Mouse (Mus musculus) kidney, embryonic 16.5 days (tissue): ENCODE data around the gene Gtpbp3. TPM values are rescaled to one million over a fixed set of nuclear protein-coding genes. Genes with fewer than 3 reads are reported as not detected.
A peak's percentile ranks its signal among the peaks of the same experiment; 100 is the strongest.

Experiments
- ATAC-seq: fragments of 200-750 bp; cut with Nextera tagmentation; 2 replicates; pipeline ENCODE4 v1.8.0; 2017; ENCODE audit warnings: moderate TSS enrichment; ENCODE audit not compliant: low FRiP score, low TSS enrichment
- H3K27ac ChIP-seq: fragments of 300-500 bp; sonication (generic); 2 replicates; pipeline ENCODE4 v1.5.1; 2014; ENCODE audit warnings: low read length
- H3K27me3 ChIP-seq: fragments of 300-500 bp; sonication (generic); 2 replicates; pipeline ENCODE4 v1.6.1; 2014; ENCODE audit warnings: low read length, control low read depth, mixed read lengths; ENCODE audit not compliant: insufficient read depth
- H3K36me3 ChIP-seq: fragments of 300-500 bp; sonication (generic); 2 replicates; pipeline ENCODE4 v1.6.1; 2014; ENCODE audit warnings: low read length, control low read depth, mixed read lengths; ENCODE audit not compliant: insufficient read depth
- H3K4me1 ChIP-seq: fragments of 300-500 bp; sonication (generic); 2 replicates; pipeline ENCODE4 v1.6.1; 2014; ENCODE audit warnings: low read length, control low read depth, mixed read lengths; ENCODE audit not compliant: insufficient read depth
- H3K4me2 ChIP-seq: fragments of 300-500 bp; sonication (generic); replicated peaks from 2 replicates; pipeline ENCODE4 v1.6.1; 2014; ENCODE audit warnings: low read depth, low read length
- H3K4me3 ChIP-seq: fragments of 300-500 bp; sonication (generic); 2 replicates; pipeline ENCODE4 v1.5.1; 2014; ENCODE audit warnings: mild to moderate bottlenecking, low read length
- H3K9ac ChIP-seq: fragments of 300-500 bp; sonication (generic); replicated peaks from 2 replicates; pipeline ENCODE4 v1.6.1; 2014; ENCODE audit warnings: low read length
- H3K9me3 ChIP-seq: fragments of 300-500 bp; sonication (generic); 2 replicates; pipeline ENCODE4 v1.6.1; 2016; ENCODE audit warnings: low read length, control low read depth
- WGBS: fragments of 180-500 bp; shearing (Covaris S2); extraction: QIAGEN DNeasy Blood & Tissue Kit; methylation state at CpG from one replicate; pipeline ENCODE4 v1.1.7; 2014; 5-methylcytosine and 5-hydroxymethylcytosine counted together
- polyA plus RNA-seq: library from polyadenylated mRNA; unstranded; fragments of >200 nt; fragmentation: Nextera tagmentation; extraction: Ambion mirVana; gene quantifications from 2 replicates; pipeline ENCODE4 v1.2.1, GENCODE M21; 2015

Gene Gtpbp3
- polyA plus RNA-seq, 1 experiment from 2014 or later, result 22.2 TPM

DNA sequence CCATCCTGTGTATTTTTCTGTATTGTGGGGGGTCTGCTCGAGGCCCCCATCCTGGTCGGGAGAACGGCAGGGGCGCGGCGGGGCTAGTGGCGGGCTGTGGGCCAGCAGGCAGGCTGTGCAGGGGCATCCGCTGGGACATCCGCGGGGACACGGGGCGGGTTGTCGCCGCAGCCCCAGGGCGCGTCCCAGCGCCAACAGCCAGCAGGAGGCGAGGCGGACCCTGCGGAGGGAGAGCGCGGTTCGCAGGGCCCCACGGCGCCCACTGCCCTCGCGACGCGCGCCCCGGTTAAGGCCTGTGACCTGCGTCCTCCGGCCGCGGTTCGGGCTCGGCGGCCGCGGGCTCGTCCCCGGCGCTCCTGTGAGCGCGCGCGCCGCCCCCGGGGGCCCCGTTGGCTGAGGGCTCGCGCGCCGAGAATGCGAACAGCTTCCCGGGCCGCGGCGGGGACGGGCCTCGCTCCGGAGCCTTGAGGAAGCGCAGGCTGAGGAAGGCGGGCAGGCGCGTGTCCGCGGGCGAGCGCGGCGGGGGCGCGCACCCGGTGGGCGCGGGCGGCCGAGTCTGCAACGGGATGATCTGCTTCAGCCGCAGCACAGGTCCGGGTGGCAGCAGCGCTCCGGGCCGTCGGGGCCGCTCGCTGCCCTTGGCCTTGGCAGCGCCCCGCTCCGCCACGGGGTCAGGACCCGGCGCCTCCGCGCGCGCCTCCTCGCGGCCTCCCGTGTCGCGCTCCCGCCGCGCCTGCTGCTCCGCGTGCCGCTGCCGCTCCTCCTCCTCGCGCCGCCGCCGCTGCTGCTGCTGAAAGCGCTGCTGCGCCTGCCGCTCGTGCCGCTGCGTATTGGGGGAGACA, 11.6 kb upstream of the Gtpbp3 start:
- Histone ChIP-seq H3K4me3 (peak overlapping the region; percentile 64), H3K4me1 (peaks cover 20% of the 10 kb centered on the region), H3K27ac (peak overlapping the region; percentile 71), H3K27me3 (peaks cover 2% of the 10 kb centered on the region; the same call in 1 of the 2 replicates), H3K36me3 (peaks cover 24% of the 10 kb centered on the region), H3K9ac (peak overlapping the region; percentile 74), H3K9me3 (no peaks in the 10 kb centered on the region), H3K4me2 (peak overlapping the region; percentile 72)
- ATAC-seq, result peak; percentile 72
- WGBS, result under 1% methylated on average over 101 of the region's 121 CpGs

DNA sequence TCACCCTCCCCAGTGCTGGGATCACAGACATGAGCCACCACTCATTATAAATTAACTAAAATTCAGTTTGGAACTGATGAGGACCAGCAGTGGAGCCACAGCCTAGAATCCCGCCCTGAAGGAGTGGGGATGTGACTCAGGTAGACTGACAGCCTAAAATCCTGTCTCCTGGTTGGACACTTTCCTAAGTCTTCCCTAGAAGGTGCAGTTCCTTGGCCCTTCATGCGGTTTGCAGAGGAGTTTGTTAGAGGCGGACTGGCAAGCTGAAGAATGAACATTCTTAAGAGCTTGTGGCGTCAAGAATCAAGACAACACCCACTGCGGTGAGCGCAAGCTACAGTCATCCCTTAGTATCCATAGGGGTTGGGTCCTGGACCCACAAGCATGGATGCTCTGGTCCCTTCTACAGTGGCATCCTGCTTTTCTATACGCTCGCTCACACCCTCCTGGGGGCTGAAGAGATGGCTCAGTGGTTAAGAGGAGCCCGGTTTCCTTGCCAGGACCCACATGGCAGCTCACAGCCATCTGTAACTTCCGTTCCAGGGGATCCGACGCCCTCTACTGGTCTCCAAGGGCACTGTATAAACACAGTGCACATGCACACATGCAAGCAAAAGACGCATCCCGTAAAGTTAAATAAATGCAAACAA, 10.6 kb upstream of the Gtpbp3 start:
- 51% methylated on average over 14 of the region's 14 CpGs for whole genome bisulfite sequencing
- peaks cover 20% of the 10 kb centered on the region for H3K4me1 ChIP-seq
- H3K27me3 ChIP-seq, result peaks cover 2% of the 10 kb centered on the region; the same call in 1 of the 2 replicates
- H3K9ac ChIP-seq, result peak overlapping the region; percentile 74; the same call in 1 of the 2 replicates
- peaks cover 18% of the 10 kb centered on the region for H3K36me3 ChIP-seq
- no peaks in the 10 kb centered on the region for H3K9me3 ChIP-seq
- no peak for ATAC-seq
- H3K4me3 ChIP-seq, result peak overlapping the region; percentile 64
- H3K27ac ChIP-seq, result no peak overlapping the region
- H3K4me2 ChIP-seq, result peak overlapping the region; percentile 72

DNA sequence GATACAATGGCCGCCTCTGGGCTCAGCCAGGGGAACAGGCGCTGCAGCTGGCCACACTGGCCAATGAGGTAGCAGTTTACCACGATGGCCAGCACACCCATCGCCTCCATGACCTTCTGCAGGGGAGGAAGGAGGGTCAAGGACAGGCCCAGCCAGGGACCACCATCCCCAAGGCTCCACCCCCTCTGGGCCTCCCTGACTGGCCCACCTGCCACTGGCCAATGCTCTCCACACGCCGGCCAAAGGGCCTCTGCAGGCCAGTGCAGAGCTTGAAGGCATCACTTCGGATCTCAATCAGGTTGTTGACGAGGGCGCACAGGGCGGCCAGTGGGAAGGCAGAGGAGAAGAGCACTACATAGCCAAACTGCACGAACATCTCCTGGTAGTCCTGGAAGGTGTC, 9.0 kb upstream of the Gtpbp3 start:
- Histone ChIP-seq H3K9ac (no peak overlapping the region), H3K4me3 (no peak overlapping the region), H3K27ac (no peak overlapping the region), H3K9me3 (no peaks in the 10 kb centered on the region), H3K36me3 (peaks cover 10% of the 10 kb centered on the region), H3K27me3 (peaks cover 2% of the 10 kb centered on the region; the same call in 1 of the 2 replicates), H3K4me2 (no peak overlapping the region), H3K4me1 (peaks cover 20% of the 10 kb centered on the region)
- 96% methylated on average over 11 of the region's 11 CpGs for WGBS
- no peak for ATAC-seq

DNA sequence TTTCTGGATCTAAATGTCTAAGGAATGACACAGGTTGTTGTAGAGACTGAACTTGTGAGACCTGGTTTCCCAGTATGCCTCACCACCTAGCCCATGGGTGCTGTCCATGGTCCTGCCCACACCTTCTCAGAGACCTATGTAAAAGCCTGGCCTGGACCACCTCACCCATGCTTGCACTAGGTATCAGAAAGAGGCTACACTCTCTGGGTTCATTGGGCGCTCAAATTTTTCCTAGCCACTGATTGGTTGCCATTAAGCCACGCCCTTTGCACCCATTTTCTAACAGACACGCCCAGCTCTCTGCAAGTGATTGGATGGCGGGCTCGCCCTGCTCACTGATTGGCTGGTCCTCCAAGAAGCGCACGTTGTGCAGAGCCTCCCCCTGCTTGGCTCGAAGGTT, 4.0 kb upstream of the Gtpbp3 start:
- H3K4me3 ChIP-seq, result no peak overlapping the region
- ATAC-seq, result no peak
- H3K4me2 ChIP-seq, result no peak overlapping the region
- WGBS, result 54% methylated on average over 8 of the region's 8 CpGs
- H3K27me3 ChIP-seq, result no peaks in the 10 kb centered on the region
- H3K9me3 ChIP-seq, result no peaks in the 10 kb centered on the region
- 0 out of 2 replicates have a peak, but pooled peaks cover 2% of the 10 kb centered on the region for H3K36me3 ChIP-seq
- peaks cover 13% of the 10 kb centered on the region for H3K4me1 ChIP-seq
- H3K9ac ChIP-seq, result no peak overlapping the region
- no peak overlapping the region for H3K27ac ChIP-seq

DNA sequence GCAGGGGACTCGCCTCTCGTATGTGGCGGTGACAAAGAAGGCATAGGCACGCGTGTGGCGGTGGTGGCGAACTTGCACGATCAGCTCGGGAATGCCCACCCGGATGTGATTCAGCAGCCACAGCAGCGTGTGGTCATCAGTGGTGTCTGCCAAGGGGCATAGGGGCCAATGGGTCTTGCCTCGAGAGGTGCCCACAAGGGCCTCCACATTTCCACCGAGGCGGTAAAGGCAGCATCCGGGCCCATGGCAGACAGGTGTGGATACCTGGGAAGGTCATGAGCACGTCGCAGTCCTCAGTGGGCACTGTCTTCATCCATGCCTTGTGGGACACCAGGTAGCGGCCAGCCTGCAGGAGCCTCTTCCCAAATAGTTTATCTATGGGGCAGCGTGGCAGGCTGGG, 3.2 kb upstream of the Gtpbp3 start:
- Histone ChIP-seq H3K27me3 (no peaks in the 10 kb centered on the region), H3K36me3 (0 out of 2 replicates have a peak, but pooled peaks cover 2% of the 10 kb centered on the region), H3K9ac (no peak overlapping the region), H3K4me1 (peaks cover 20% of the 10 kb centered on the region), H3K27ac (no peak overlapping the region), H3K4me3 (peak overlapping the region; percentile 78), H3K9me3 (no peaks in the 10 kb centered on the region), H3K4me2 (peak overlapping the region; percentile 86)
- WGBS, result 94% methylated on average over 19 of the region's 19 CpGs
- no peak for ATAC-seq

DNA sequence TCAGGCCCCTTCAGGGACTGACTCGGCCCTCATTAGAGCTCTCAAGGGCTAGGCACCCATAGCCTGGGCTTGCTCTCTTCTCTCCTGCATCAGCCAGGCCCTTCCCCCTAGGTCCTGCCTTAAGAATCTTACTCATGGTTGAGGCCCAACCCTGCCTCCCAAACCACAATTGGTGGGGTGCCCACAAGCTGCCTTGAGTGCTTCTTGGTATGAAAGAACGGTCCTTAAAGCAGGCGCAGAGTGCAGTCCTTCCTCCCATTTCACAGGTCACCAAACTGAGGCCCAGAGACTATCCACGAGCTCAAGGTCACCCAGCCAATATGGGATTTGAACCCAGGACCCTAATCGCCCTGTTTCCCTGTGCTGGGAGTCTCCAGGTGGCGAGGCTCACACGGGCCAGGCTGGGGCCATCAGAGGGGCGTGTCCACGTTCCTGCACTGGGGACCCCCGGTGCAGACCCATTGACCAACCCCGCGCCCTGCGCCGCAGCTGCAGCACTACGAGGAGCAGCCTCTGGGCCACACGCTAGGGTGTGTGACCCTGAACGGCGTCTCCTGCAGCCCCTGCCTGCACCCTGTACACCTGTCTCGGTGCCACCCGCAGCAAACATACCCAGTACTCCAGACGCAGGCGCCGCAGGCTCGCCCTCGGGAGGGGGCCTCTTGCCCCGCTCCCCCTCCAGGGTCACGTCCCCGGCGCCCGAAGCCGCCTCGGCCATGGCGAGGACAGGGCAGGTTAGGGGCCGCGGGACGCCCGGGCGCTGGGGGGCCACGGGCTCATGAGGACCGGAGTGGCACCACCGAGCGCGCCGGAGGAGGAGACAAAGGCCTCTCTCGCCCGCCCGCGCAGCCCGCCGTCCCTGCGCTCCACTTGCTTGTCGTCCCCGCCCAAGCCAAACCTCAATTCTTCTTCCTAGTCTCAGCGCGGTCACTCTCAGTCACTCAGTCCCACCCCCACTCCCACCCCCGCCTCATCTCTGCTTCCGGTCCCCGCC, 2.5 kb upstream of the Gtpbp3 start, which contains the start of gene Ano8:
Gene Ano8, minus strand, starts transcription at position 822 of the 994 bp plus-strand sequence.
- 6% methylated on average over 44 of the region's 58 CpGs for WGBS
- Histone ChIP-seq H3K27me3 (no peaks in the 10 kb centered on the region), H3K9me3 (no peaks in the 10 kb centered on the region), H3K36me3 (0 out of 2 replicates have a peak, but pooled peaks cover 2% of the 10 kb centered on the region), H3K4me2 (peak within 1 kb of the TSS; percentile 86), H3K27ac (peak within 1 kb of the TSS; percentile 74; the same call in 1 of the 2 replicates), H3K4me1 (peaks cover 22% of the 10 kb centered on the region), H3K4me3 (peak within 1 kb of the TSS; percentile 78), H3K9ac (peak within 1 kb of the TSS; percentile 91)
- ATAC-seq, result peak; percentile 52

DNA sequence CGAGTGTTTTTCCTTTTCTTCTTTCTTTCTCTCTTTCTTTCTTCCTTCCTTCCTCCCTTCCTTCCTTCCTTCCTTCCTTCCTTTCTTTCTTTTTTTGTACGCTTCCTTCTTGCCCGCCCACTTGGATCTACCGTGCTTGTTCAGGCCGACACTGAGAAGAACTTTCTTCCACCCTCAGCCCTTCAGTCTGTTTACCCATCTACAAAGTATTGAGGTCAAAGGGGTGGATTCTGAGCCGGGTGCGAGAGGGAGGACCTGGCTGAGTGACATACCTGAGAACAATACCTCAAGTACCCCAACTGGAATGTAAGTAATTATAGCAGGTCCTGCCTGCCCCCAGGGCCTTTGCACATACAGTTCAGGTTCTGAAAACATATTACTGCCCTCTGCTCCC, 1.8 kb upstream of the Gtpbp3 start:
- Histone ChIP-seq H3K27me3 (no peaks in the 10 kb centered on the region), H3K4me2 (peak overlapping the region; percentile 86), H3K36me3 (peaks cover 5% of the 10 kb centered on the region; the same call in 1 of the 2 replicates), H3K27ac (no peak overlapping the region), H3K9ac (peak overlapping the region; percentile 29; the same call in 1 of the 2 replicates), H3K4me1 (peaks cover 17% of the 10 kb centered on the region), H3K4me3 (peak overlapping the region; percentile 78), H3K9me3 (no peaks in the 10 kb centered on the region)
- 15% methylated on average over 7 of the region's 7 CpGs for WGBS
- ATAC-seq, result no peak

DNA sequence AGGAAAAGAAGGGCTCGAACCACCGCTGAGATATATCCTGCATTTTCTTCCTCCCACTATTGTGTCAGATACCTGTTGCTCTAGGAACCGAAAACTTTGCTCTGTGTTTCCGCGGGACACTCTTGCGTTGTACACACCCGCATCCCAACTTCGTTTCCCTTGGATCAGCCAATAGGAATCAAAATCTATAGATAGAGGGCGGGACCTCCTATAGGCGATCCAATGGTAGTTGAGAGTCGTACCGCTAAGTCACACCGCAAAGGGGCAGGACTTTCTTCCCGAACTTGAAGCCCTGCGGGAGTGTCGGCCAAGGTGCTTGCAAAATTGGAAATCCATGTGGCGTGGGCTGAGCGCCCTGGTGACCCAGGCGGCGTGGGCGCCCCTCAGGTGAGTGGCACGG, 551 bp downstream of the Gtpbp3 start:
- Histone ChIP-seq H3K4me3 (peak overlapping the region; percentile 93), H3K27ac (peak overlapping the region; percentile 93), H3K4me1 (peaks cover 17% of the 10 kb centered on the region), H3K27me3 (no peaks in the 10 kb centered on the region), H3K4me2 (peak overlapping the region; percentile 94), H3K36me3 (peaks cover 24% of the 10 kb centered on the region), H3K9me3 (no peaks in the 10 kb centered on the region), H3K9ac (peak overlapping the region; percentile 84)
- peak; percentile 86 for ATAC-seq
- WGBS, result under 1% methylated on average over 22 of the region's 22 CpGs

DNA sequence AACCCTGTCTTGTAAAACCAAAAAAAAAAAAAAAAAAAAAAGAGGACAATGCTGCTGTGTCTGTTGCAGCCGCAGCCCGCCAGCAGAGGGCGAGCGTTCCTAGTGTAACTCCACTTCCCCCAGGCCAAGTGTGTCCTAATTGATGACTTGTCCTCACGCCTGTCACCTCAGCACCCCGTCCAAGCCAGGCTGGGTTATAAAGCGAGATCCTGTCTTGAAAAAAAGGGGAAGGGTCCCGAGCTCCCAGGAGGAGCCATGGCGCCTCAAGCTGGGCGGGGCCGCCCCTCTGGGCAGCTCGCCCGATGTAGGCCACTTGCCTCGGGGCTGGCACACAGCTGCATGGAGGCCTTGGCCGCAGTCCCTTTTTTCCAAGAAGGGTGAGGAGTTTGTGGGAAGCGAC, 7.1 kb downstream of the Gtpbp3 start:
- Histone ChIP-seq H3K27me3 (no peaks in the 10 kb centered on the region), H3K27ac (0 out of 2 replicates have a peak overlapping the region, but pooled peaks have one; percentile 91), H3K4me1 (peaks cover 50% of the 10 kb centered on the region), H3K4me3 (no peak overlapping the region), H3K36me3 (peaks cover 28% of the 10 kb centered on the region), H3K9me3 (no peaks in the 10 kb centered on the region), H3K9ac (0 out of 2 replicates have a peak overlapping the region, but pooled peaks have one; percentile 33), H3K4me2 (0 out of 2 replicates have a peak overlapping the region, but pooled peaks have one; percentile 20)
- ATAC-seq, result peak; percentile 72
- WGBS, result 13% methylated on average over 16 of the region's 16 CpGs
